Mouse (Mus musculus) neural tube, embryonic 14.5 days (tissue): Measurements from ENCODE around the gene Rasgrp1. TPM values are rescaled to one million over a fixed set of nuclear protein-coding genes. Genes with fewer than 3 reads are reported as not detected.

ENCODE experiments used
- ATAC-seq: fragments of 200-750 bp; cut with Nextera tagmentation; 2 replicates; pipeline ENCODE4 v1.8.0; 2017; ENCODE audit warnings: low read depth, mild to moderate bottlenecking, moderate TSS enrichment, moderate library complexity
- H3K27ac ChIP-seq: fragments of 300-500 bp; sonication (generic); 2 replicates; pipeline ENCODE4 v1.5.1; 2014; ENCODE audit warnings: low read depth, mild to moderate bottlenecking, control low read depth, low read length, moderate library complexity, mixed read lengths
- H3K27me3 ChIP-seq: fragments of 300-500 bp; sonication (generic); 2 replicates; pipeline ENCODE4 v1.6.1; 2014; ENCODE audit warnings: low read length; ENCODE audit not compliant: control insufficient read depth, insufficient read depth
- H3K36me3 ChIP-seq: fragments of 300-500 bp; sonication (generic); 2 replicates; pipeline ENCODE4 v1.6.1; 2014; ENCODE audit warnings: low read length, mixed read lengths; ENCODE audit not compliant: control insufficient read depth, insufficient read depth
- H3K4me1 ChIP-seq: fragments of 300-500 bp; sonication (generic); 2 replicates; pipeline ENCODE4 v1.6.1; 2014; ENCODE audit warnings: low read length; ENCODE audit not compliant: control insufficient read depth, insufficient read depth
- H3K4me2 ChIP-seq: fragments of 300-500 bp; sonication (generic); 2 replicates; pipeline ENCODE4 v1.6.1; 2014; ENCODE audit warnings: mild to moderate bottlenecking, low read depth, low read length, control low read depth
- H3K4me3 ChIP-seq: fragments of 300-500 bp; sonication (generic); 2 replicates; pipeline ENCODE4 v1.5.1; 2014; ENCODE audit warnings: low read depth, low read length, control low read depth, mixed read lengths
- H3K9ac ChIP-seq: fragments of 300-500 bp; sonication (generic); replicated peaks from 2 replicates; pipeline ENCODE4 v1.6.1; 2014; ENCODE audit warnings: low read depth, mild to moderate bottlenecking, control low read depth, low read length, mixed read lengths
- H3K9me3 ChIP-seq: fragments of 300-500 bp; sonication (generic); 2 replicates; pipeline ENCODE4 v1.6.1; 2016; ENCODE audit warnings: low read length; ENCODE audit not compliant: control insufficient read depth
- WGBS: fragments of 180-500 bp; shearing (Covaris S2); extraction: QIAGEN DNeasy Blood & Tissue Kit; methylation state at CpG from one replicate; pipeline ENCODE4 v1.1.7; 2014; 5-methylcytosine and 5-hydroxymethylcytosine counted together
- polyA plus RNA-seq: library from polyadenylated mRNA; unstranded; fragments of >200 nt; fragmentation: Nextera tagmentation; extraction: Ambion mirVana; gene quantifications from 2 replicates; pipeline ENCODE4 v1.2.1, GENCODE M21; 2014

The Rasgrp1 gene
- polyA plus RNA-seq, 1 experiment from 2014 or later = 2.4 TPM

DNA sequence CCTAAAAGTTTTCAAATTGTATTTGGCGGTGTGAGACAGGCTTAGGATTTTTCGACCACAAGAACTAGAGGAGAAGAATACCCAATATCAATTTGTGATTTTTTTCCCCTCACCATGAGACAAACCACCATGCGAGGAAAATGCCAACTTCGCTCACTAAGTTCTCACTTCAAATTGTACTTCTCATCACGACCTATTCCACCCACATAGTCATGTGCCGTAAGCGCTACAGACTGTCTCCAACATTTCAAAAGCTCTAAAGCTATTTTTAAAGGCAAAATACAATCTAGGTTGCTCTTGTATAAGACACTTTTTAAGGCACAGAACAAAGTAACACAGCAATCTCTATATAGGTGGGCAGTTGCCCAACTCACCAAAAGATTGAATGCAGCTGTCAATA, 4.9 kb downstream of the Rasgrp1 start:
- no peak for ATAC-seq
- H3K27me3 ChIP-seq = peaks cover 2% of the 10 kb centered on the region; the same call in 1 of the 2 replicates
- H3K4me2 ChIP-seq = no peak overlapping the region
- no peak overlapping the region for H3K4me3 ChIP-seq
- H3K27ac ChIP-seq = no peak overlapping the region
- 93% methylated on average over 7 of the region's 7 CpGs for WGBS
- peaks cover 4% of the 10 kb centered on the region; the same call in 1 of the 2 replicates for H3K4me1 ChIP-seq
- no peaks in the 10 kb centered on the region for H3K36me3 ChIP-seq
- no peak overlapping the region for H3K9ac ChIP-seq
- no peaks in the 10 kb centered on the region for H3K9me3 ChIP-seq

DNA sequence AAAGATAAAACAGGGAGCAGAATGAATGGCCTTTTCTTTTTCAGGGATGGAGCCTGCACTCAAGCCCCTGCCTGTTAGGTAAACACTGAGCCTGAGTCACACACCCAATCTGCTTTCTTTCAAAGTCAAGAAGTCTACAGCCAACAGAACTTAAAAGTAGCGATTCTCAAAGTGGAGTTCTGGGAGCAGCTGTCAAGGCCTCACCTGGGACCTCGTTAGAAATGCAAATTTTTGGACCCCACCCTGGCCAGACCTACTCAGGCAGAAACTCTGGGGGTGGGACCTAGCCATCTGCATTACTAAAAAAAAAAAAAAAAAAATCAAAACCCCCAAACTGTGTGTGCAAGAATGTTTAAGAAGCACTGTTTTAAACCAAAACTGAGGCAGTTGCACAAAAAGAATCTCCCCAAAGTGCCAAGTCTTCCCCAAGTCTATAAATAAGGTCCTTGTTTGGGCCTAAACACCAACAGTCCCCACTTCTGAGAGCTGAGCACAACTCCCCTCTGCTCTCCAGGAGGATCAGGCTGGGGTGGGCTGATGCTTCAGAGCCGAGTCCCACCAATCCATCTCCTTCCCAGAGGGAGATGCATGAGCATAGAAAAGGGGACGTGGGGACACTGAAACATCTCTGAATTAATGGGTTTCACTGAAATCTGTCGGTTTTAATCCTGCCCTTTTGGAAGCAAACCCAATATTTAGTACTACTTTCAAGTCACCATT, 5.7 kb downstream of the Rasgrp1 start:
- Histone ChIP-seq H3K4me2 (no peak overlapping the region), H3K4me1 (peaks cover 1% of the 10 kb centered on the region; the same call in 1 of the 2 replicates), H3K27me3 (no peaks in the 10 kb centered on the region), H3K27ac (no peak overlapping the region), H3K4me3 (no peak overlapping the region), H3K36me3 (no peaks in the 10 kb centered on the region), H3K9ac (no peak overlapping the region), H3K9me3 (no peaks in the 10 kb centered on the region)
- 57% methylated on average over 5 of the region's 5 CpGs for WGBS
- no peak for ATAC-seq

GRCm38 (mm10) chr2:117335552-117336188, 7.1 kb downstream of the Rasgrp1 start:
- Histone ChIP-seq H3K36me3 (no peaks in the 10 kb centered on the region), H3K9ac (no peak overlapping the region), H3K27me3 (no peaks in the 10 kb centered on the region), H3K9me3 (no peaks in the 10 kb centered on the region), H3K27ac (no peak overlapping the region), H3K4me1 (no peaks in the 10 kb centered on the region), H3K4me3 (no peak overlapping the region), H3K4me2 (no peak overlapping the region)
- WGBS = 60% methylated on average over 4 of the region's 4 CpGs
- ATAC-seq = no peak

- no peak overlapping the region for H3K27ac ChIP-seq
- H3K9ac ChIP-seq = no peak overlapping the region
- no peaks in the 10 kb centered on the region for H3K36me3 ChIP-seq
- no peak overlapping the region for H3K4me2 ChIP-seq
- no peaks in the 10 kb centered on the region for H3K27me3 ChIP-seq
- no peak for ATAC-seq
- no peak overlapping the region for H3K4me3 ChIP-seq
- WGBS = 60% methylated on average over 5 of the region's 5 CpGs
- no peaks in the 10 kb centered on the region for H3K9me3 ChIP-seq
- no peaks in the 10 kb centered on the region for H3K4me1 ChIP-seq
Measured at GRCm38 (mm10) chr2:117331634-117332033, 11.2 kb downstream of the Rasgrp1 start.

DNA sequence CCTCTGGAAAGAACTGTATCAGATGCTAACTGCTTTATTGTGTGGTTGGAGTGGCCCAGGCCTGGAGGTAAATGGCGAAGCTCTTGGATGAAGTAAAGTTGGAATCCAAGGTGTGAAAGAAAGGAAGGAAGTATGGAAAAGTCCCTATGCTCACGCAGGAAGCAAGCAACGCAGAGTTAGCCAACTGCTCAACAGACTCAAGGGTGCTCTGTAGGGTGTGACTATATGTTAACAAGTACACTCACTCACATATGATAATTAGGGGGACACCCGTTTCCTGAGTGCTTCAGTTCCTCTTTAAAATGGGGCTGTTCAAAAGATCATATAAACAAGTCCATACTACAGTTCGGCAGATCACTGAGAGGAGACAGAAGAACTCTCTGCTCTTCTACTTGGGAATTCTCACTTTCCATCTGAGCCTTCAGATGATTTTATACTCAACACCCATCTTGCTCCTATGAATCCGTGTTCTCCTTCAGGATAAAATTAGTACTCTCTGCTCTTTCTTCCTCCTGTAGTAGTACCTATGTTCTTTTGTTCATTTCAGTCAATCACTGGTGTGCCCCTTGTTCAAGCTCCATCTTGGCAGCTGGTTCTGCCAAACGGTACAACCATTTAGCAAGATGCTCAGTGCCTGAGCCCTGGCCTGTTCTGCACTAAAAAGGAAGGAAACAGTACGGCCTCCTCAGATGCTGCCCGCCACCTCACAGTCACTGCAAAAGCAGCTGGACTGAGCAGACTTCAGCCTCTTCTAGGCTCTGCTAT, 14.1 kb downstream of the Rasgrp1 start:
- Histone ChIP-seq H3K27ac (no peak overlapping the region), H3K9me3 (no peaks in the 10 kb centered on the region), H3K4me1 (no peaks in the 10 kb centered on the region), H3K9ac (no peak overlapping the region), H3K36me3 (no peaks in the 10 kb centered on the region), H3K27me3 (no peaks in the 10 kb centered on the region), H3K4me3 (no peak overlapping the region), H3K4me2 (no peak overlapping the region)
- WGBS = 78% methylated on average over 9 of the region's 9 CpGs
- no peak for ATAC-seq

DNA sequence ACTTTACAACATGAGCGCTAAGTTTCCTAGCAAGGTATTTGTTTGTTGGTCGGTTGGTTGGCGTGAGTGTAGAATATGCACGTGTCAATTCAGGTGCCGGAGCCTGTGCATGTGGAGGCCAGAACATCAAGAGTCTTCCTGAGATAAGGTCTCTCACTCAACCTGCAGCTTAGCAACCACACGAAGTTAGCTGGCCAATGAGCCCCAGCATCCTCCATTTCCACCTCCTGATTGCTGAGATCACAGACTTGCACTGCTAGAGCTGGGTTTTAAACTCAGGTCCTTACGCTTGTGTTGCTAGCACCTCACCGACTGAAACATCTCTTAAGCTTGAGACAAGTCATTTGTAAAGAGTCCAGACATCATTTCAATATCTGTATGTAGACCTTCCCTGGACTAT, 20.4 kb downstream of the Rasgrp1 start:
- no peaks in the 10 kb centered on the region for H3K4me1 ChIP-seq
- no peak overlapping the region for H3K4me3 ChIP-seq
- 90% methylated on average over 8 of the region's 8 CpGs for WGBS
- no peak overlapping the region for H3K27ac ChIP-seq
- H3K36me3 ChIP-seq = no peaks in the 10 kb centered on the region
- ATAC-seq = no peak
- no peak overlapping the region for H3K4me2 ChIP-seq
- no peaks in the 10 kb centered on the region for H3K27me3 ChIP-seq
- H3K9ac ChIP-seq = no peak overlapping the region
- H3K9me3 ChIP-seq = no peaks in the 10 kb centered on the region

- Histone ChIP-seq H3K9ac (no peak overlapping the region), H3K4me1 (no peaks in the 10 kb centered on the region), H3K4me2 (no peak overlapping the region), H3K27me3 (no peaks in the 10 kb centered on the region), H3K27ac (no peak overlapping the region), H3K36me3 (no peaks in the 10 kb centered on the region), H3K4me3 (no peak overlapping the region), H3K9me3 (no peaks in the 10 kb centered on the region)
- 88% methylated on average over 3 of the region's 3 CpGs for WGBS
- ATAC-seq = no peak
Measured at GRCm38 (mm10) chr2:117321231-117321630, 21.6 kb downstream of the Rasgrp1 start.

- Histone ChIP-seq H3K9ac (no peak overlapping the region), H3K9me3 (no peaks in the 10 kb centered on the region), H3K36me3 (no peaks in the 10 kb centered on the region), H3K27ac (no peak overlapping the region), H3K4me3 (no peak overlapping the region), H3K27me3 (no peaks in the 10 kb centered on the region), H3K4me1 (no peaks in the 10 kb centered on the region), H3K4me2 (no peak overlapping the region)
- ATAC-seq = no peak
- WGBS = 89% methylated on average over 3 of the region's 3 CpGs
Measured at GRCm38 (mm10) chr2:117318991-117319390, 23.8 kb downstream of the Rasgrp1 start.
